Mouse (Mus musculus) duodenum, adult 2 months (tissue): ENCODE data around the gene Slc1a2. TPM values are rescaled to one million over a fixed set of nuclear protein-coding genes. Genes with fewer than 3 reads are reported as not detected.

Experiments used
- polyA plus RNA-seq: library from polyadenylated mRNA; depleted of rRNA; stranded (reverse); fragments of >200 nt; gene quantifications from 2 replicates; pipeline ENCODE4 v1.2.3, GENCODE M21; 2012; ENCODE audit warnings: low replicate concordance; rRNA removed

Gene Slc1a2
- polyA plus RNA-seq, result 0.39 and 1.7 TPM in 2 replicates

GRCm38 (mm10) chr2:102658163-102658660, at the start of gene Slc1a2:
TSS of gene Slc1a2 (plus strand) at chr2:102658659.

Other genes starting within 250 kb of the Slc1a2 start
- 0.62 and 1.2 TPM in 2 replicates for gene Fjx1, start 206.2 kb upstream of the Slc1a2 start, polyA plus RNA-seq
- gene Pamr1, start 108.6 kb upstream of the Slc1a2 start, polyA plus RNA-seq, result 2.4 and 3.4 TPM in 2 replicates
- 2.5 and 16.6 TPM in 2 replicates for gene Cd44, start 243.0 kb downstream of the Slc1a2 start, polyA plus RNA-seq